Mouse (Mus musculus): ENCODE measurements around the gene Carns1.

DNA sequence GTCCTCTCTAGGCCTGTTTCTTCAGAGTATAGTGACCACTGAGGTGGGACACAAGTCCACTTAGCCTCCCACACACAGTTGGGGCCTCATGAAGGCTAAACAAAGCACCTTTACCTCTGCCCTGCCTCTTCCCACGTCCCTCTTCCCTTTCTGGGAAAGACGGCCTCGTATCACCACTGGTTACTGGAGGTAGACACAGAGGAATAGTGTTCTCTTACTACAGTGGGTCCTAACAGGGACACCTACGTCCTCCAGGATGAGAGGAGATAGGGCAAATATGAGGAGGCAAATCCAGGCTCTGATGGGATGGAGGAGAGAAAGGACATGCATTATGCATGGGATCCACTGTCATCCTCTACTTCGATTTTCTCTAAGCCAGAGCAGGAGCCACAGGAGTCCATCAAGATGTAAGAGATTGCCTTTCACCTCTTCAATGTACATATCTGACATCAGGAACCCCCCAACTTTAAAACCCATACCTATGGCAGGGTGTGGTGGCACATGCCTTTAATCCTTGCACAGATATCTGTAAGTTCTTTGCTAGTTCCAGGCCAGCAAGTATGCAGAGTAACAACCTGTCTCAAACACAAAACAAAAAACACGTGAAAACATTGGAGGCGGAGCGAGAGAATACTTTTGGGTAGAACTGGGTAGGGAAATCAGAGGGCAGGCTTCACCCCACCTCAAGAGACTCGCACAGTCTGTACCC lies 27.3 kb downstream of the Carns1 start:
- TF ChIP-seq CTCF (IDR thresholded peaks at IDR 0.05; ENCODE audit: control insufficient read depth, insufficient read depth, insufficient replicate concordance, low read depth, low read length) (no peak), POLR2A (IDR thresholded peaks at IDR 0.05; ENCODE audit: control insufficient read depth, low read depth, low read length) (no peak)

All from testis, adult 2 months (tissue).